Mouse (Mus musculus) midbrain, embryonic 14.5 days (tissue): ENCODE results near the gene Plekha1. TPM values are rescaled to one million over a fixed set of nuclear protein-coding genes. Genes with fewer than 3 reads are reported as not detected.

Source experiments
- ATAC-seq: fragments of 200-750 bp; cut with Nextera tagmentation; 2 replicates; pipeline ENCODE4 v1.8.0; 2017; ENCODE audit warnings: moderate number of reproducible peaks, moderate library complexity; ENCODE audit not compliant: low FRiP score, low TSS enrichment
- DNase-seq: peaks from one replicate; pipeline ENCODE4 v3.0.0-alpha.2; 2015
- H3K27ac ChIP-seq: fragments of 300-500 bp; sonication (generic); replicated peaks from 2 replicates; pipeline ENCODE4 v1.5.1; 2014; ENCODE audit warnings: mild to moderate bottlenecking, low read depth, low read length, moderate library complexity
- H3K27me3 ChIP-seq: fragments of 300-500 bp; sonication (generic); 2 replicates; pipeline ENCODE4 v1.6.1; 2014; ENCODE audit warnings: low read length, control low read depth, mixed read lengths; ENCODE audit not compliant: control insufficient read depth, insufficient read depth
- H3K36me3 ChIP-seq: fragments of 300-500 bp; sonication (generic); 2 replicates; pipeline ENCODE4 v1.6.1; 2014; ENCODE audit warnings: low read length, control low read depth; ENCODE audit not compliant: control insufficient read depth, insufficient read depth
- H3K4me1 ChIP-seq: fragments of 300-500 bp; sonication (generic); 2 replicates; pipeline ENCODE4 v1.6.1; 2014; ENCODE audit warnings: mild to moderate bottlenecking, antibody characterized with exemption, low read length, control low read depth; ENCODE audit not compliant: control insufficient read depth, insufficient read depth
- H3K4me2 ChIP-seq: fragments of 300-500 bp; sonication (generic); 2 replicates; pipeline ENCODE4 v1.6.1; 2014; ENCODE audit warnings: mild to moderate bottlenecking, low read length, moderate library complexity
- H3K4me3 ChIP-seq: fragments of 300-500 bp; sonication (generic); replicated peaks from 2 replicates; pipeline ENCODE4 v1.5.1; 2014; ENCODE audit warnings: low read depth, low read length
- H3K9ac ChIP-seq: fragments of 300-500 bp; sonication (generic); replicated peaks from 2 replicates; pipeline ENCODE4 v1.6.1; 2014; ENCODE audit warnings: mild to moderate bottlenecking, low read length, moderate library complexity
- H3K9me3 ChIP-seq: fragments of 300-500 bp; sonication (generic); 2 replicates; pipeline ENCODE4 v1.6.1; 2016; ENCODE audit warnings: low read length, control low read depth, mixed read lengths; ENCODE audit not compliant: control insufficient read depth
- WGBS: fragments of 180-500 bp; shearing (Covaris S2); extraction: QIAGEN DNeasy Blood & Tissue Kit; methylation state at CpG from one replicate; pipeline ENCODE4 v1.1.7; 2014; 5-methylcytosine and 5-hydroxymethylcytosine counted together
- polyA plus RNA-seq: library from polyadenylated mRNA; unstranded; fragments of >200 nt; fragmentation: Nextera tagmentation; extraction: Ambion mirVana; gene quantifications from 2 replicates; pipeline ENCODE4 v1.2.1, GENCODE M21; 2014

The Plekha1 gene
- polyA plus RNA-seq: 65.1 and 77.7 TPM in 2 replicates

DNA sequence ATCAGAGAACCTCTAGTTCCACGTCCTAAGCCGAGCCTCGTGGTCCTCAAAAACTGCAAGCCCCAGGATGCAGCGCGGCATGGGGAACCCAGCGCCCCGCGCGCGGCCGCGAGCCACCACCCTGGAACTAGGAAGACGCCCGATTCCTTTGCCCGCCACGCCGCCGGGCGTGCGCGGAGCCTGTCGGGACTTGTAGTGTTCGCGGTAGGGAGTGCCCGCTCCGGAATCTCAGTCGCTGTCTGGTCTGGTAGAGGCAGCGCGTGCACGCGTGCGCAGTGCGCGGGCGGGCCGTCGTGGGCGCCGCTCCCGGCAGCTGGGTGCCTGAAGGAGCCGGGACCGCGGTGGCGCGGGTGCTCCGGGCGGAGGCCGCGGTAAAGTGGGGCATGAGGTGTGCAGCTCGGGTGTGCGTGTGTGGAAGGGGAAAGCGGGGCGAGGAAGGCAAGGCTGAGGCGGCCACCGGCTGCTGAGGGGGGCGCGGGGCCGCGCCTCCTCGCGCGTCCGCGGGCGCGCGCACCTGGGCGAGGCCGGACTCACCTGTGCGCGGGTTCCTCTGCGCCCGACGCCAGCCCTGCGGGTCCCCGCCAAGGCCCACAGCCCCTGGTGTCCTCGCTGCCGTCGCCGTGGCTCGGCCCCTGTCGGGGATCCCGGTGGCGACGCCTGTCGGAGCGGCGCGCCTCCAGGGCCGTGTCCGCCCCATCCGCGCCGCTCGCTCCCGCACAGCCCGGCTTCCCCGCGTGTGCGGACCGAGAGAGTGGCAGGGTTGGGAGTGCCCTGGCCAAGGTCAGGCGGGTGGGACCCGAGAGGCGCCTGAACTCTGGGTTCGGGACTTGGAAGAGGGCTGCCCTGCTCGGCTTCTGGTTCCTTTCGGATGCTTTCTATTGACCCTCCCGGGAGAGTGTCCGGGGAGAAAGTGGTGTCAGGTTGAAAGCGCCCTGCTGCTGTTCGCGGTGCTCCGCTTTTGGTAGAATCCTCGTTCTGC is at the start of gene Plekha1:
Gene Plekha1, plus strand, starts transcription at position 144 of the 979 bp plus-strand sequence.
- ATAC-seq: peak; percentile 98
- WGBS: under 1% methylated on average over 112 of the region's 114 CpGs
- DNase-seq: peak; percentile 99
- H3K4me3 ChIP-seq: peak within 1 kb of the TSS; percentile 77
- no peaks in the 10 kb centered on the region for H3K9me3 ChIP-seq
- peak within 1 kb of the TSS; percentile 86 for H3K9ac ChIP-seq
- peaks cover 9% of the 10 kb centered on the region for H3K4me1 ChIP-seq
- peak within 1 kb of the TSS; percentile 86 for H3K27ac ChIP-seq
- no peaks in the 10 kb centered on the region for H3K36me3 ChIP-seq
- peak within 1 kb of the TSS; percentile 71 for H3K4me2 ChIP-seq
- no peaks in the 10 kb centered on the region for H3K27me3 ChIP-seq

DNA sequence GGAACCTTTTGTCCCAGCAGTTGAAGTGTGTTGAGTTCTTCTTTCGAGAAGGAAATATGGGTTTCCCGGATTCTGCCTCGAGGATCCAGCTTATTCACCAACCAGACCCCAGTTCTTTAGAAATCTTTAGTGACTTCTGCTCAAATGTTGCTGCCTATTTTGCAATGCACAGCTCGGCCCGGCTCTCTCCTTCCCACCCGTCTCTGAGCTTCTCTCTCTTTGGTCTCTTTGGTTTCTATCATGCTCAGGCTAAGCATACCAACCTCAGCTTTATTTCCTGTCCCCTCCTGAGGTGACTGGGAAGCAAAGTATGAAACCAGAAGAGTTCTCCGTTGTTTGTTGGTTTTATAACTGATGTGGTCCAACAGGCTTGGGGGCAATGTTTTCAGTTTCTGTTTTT is 49.3 kb upstream of the Plekha1 start:
- no peaks in the 10 kb centered on the region for H3K9me3 ChIP-seq
- 90% methylated on average over 7 of the region's 7 CpGs for WGBS

DNA sequence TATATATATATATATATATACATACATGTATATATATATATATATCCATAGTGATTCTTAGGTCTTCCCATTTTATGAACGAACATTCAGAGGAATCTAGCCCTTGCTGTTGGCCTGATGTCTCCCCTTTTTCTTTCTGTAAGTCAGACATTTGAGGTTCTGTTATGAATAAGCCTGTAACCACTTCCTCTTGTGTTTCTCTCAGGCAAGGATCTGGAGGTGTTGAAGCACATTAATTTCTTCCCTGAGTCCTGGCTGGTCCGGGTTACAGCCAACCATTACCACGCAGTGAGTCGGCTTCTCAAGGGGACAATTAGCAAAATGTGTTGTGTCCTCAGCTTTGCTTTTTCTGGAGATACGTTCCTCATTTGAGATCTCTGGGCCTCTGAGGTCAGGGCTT is 46.7 kb upstream of the Plekha1 start:
- ATAC-seq (no peak), DNase-seq (no peak)
- Histone ChIP-seq H3K4me2 (no peak overlapping the region), H3K36me3 (no peaks in the 10 kb centered on the region), H3K4me1 (no peaks in the 10 kb centered on the region), H3K27ac (no peak overlapping the region), H3K9ac (no peak overlapping the region), H3K9me3 (no peaks in the 10 kb centered on the region), H3K4me3 (no peak overlapping the region), H3K27me3 (no peaks in the 10 kb centered on the region)
- 92% methylated on average over 5 of the region's 5 CpGs for WGBS

More for the DNA sequence above, 49.3 kb upstream of the Plekha1 start:
- Histone ChIP-seq H3K36me3 (no peaks in the 10 kb centered on the region), H3K4me2 (no peak overlapping the region), H3K4me1 (no peaks in the 10 kb centered on the region), H3K27me3 (no peaks in the 10 kb centered on the region), H3K9ac (no peak overlapping the region), H3K4me3 (no peak overlapping the region), H3K27ac (no peak overlapping the region)
- ATAC-seq (no peak), DNase-seq (no peak)

DNA sequence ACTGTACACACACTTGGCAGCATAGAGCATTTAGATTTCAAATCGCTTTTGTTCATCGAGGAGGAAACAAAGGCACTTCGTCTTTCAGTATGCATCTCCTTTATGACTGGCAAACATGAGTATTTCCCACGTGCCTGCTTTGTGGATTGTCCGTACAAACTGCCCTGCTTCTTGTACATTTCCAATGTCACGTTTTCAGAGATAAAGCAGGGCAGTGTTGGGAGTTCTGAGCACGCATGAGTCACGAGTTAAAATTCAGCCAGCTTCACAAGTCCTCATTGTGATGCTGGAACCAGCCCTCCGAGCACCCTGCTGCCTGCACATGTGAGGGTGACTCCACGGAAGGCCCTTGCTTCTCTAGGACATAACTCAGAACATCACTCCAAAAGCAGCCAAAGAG is 45.9 kb upstream of the Plekha1 start:
- Histone ChIP-seq H3K4me1 (no peaks in the 10 kb centered on the region), H3K27ac (no peak overlapping the region), H3K9ac (no peak overlapping the region), H3K36me3 (no peaks in the 10 kb centered on the region), H3K27me3 (no peaks in the 10 kb centered on the region), H3K9me3 (no peaks in the 10 kb centered on the region), H3K4me3 (no peak overlapping the region), H3K4me2 (no peak overlapping the region)
- ATAC-seq (no peak), DNase-seq (no peak)
- 83% methylated on average over 10 of the region's 10 CpGs for WGBS

DNA sequence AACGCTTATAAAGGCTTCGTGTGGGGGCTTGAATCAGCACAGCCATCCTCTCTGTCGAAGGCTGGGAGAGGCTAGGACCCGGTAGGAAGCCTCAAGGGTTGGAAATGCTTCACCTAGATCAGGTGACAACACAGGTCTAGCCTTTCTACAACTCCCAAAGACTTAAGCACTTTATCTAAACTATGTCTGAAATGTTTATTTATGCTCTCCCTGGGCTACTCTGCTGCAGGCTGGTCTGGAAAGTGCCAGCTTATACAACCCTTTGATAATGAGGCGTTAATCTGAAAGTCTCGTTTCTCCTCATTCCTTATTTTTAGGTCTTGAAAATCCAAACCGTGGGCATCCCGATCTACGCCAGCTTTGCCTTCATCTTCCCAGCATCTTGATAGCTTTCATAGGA is 41.6 kb upstream of the Plekha1 start:
- no peaks in the 10 kb centered on the region for H3K9me3 ChIP-seq
- H3K4me3 ChIP-seq: no peak overlapping the region
- H3K4me1 ChIP-seq: no peaks in the 10 kb centered on the region
- 78% methylated on average over 9 of the region's 9 CpGs for WGBS
- H3K9ac ChIP-seq: no peak overlapping the region
- no peaks in the 10 kb centered on the region for H3K27me3 ChIP-seq
- DNase-seq (no peak), ATAC-seq (no peak)
- H3K4me2 ChIP-seq: no peak overlapping the region
- no peaks in the 10 kb centered on the region for H3K36me3 ChIP-seq
- no peak overlapping the region for H3K27ac ChIP-seq

DNA sequence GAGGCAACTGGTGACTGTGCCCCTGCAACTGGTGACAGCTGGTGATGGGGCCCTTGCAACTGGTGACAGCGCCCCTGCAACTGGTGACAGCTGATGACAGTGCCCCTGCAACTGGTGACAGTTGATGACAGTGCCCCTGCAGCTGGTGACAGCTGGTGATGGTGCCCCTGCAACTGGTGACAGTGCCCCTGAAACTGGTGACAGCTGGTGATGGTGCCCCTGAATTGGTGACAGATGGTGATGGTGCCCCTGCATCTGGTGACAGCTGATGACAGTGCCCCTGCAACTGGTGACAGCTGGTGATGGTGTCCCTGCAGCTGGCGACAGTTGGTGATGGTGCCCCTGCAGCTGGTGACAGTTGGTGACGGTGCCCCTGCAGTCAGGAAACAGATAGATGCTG is 39.2 kb upstream of the Plekha1 start:
- Histone ChIP-seq H3K27me3 (no peaks in the 10 kb centered on the region), H3K4me3 (no peak overlapping the region), H3K27ac (no peak overlapping the region), H3K4me2 (no peak overlapping the region), H3K9me3 (no peaks in the 10 kb centered on the region), H3K4me1 (no peaks in the 10 kb centered on the region), H3K36me3 (no peaks in the 10 kb centered on the region), H3K9ac (no peak overlapping the region)
- ATAC-seq (no peak), DNase-seq (no peak)
- 78% methylated on average over 3 of the region's 3 CpGs for WGBS

DNA sequence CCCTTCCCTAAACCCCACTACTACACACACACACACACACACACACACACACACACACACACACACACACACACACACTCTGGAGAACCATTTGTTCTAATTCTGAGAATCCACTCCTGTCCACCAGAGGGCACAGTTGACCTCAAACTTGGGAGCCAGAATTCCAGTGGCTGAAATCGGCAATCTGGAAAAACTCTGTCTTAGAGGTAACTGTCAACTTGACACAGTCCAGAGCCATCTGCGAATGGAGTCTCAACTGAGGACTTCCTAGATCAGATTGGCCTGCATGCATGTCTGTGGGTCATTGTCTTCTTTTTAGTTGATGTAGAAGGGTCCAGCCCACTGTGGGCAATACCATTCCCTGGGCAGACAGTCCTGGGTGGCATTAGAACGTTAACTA is 38.1 kb upstream of the Plekha1 start:
- no peak overlapping the region for H3K27ac ChIP-seq
- no peaks in the 10 kb centered on the region for H3K27me3 ChIP-seq
- WGBS: 56% methylated on average over 3 of the region's 3 CpGs
- no peaks in the 10 kb centered on the region for H3K9me3 ChIP-seq
- H3K9ac ChIP-seq: no peak overlapping the region
- H3K4me1 ChIP-seq: no peaks in the 10 kb centered on the region
- no peak for ATAC-seq
- H3K4me2 ChIP-seq: no peak overlapping the region
- no peak overlapping the region for H3K4me3 ChIP-seq
- peak; percentile 82 for DNase-seq
- no peaks in the 10 kb centered on the region for H3K36me3 ChIP-seq

DNA sequence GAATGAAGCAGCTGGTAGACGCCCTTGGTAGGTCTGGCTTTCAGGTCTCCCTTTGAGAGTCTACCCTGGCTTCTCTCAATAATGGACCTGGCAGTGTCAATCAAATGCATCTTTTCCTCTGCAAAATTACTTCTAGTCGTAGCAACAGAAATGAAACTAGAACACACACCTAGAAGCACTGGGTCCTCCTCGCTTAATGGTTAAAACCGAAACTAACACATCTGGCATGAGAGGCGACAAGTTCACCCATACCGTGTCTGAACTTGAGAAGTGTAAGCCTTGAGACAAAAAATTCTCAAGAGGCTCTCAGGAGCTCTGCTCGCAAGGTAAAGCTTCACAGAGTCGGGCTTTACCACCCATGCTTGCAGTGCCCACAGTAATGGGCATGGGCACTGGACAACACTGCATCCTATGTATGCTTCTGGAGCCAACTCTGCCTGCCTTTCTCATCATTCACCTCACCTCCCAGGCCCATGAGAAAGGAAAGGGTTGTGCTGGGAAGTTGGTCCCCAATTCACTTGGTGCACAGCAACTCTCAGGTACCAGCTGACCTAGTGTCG is 37.6 kb upstream of the Plekha1 start:
- Histone ChIP-seq H3K4me2 (no peak overlapping the region), H3K36me3 (no peaks in the 10 kb centered on the region), H3K9me3 (no peaks in the 10 kb centered on the region), H3K9ac (no peak overlapping the region), H3K27me3 (no peaks in the 10 kb centered on the region), H3K4me1 (no peaks in the 10 kb centered on the region), H3K4me3 (no peak overlapping the region), H3K27ac (no peak overlapping the region)
- ATAC-seq (no peak), DNase-seq (no peak)
- WGBS: 90% methylated on average over 9 of the region's 9 CpGs

DNA sequence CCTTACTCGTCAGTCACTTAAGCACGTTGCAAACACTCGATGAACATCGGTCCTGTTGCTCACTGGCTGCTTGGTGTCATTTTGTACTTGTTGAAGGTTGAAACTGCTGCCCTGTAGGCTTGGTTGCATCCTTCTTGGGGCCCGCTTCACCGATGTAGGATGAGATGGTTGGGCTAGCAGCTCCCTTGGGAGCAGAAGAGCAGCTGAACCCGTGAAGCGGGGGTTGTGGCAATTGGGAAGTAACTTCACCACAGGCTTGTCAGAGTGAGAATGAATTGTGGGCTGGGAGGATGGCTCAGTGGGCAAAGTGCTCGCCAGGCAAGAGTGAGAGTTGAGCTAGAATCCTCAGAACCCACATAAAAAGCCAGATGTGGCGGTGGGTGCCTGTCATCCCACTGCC is 37.1 kb upstream of the Plekha1 start:
- H3K4me3 ChIP-seq: no peak overlapping the region
- no peak overlapping the region for H3K9ac ChIP-seq

More for the DNA sequence above, 37.1 kb upstream of the Plekha1 start:
- DNase-seq: no peak
- no peak for ATAC-seq
- 86% methylated on average over 10 of the region's 10 CpGs for whole genome bisulfite sequencing
- Histone ChIP-seq H3K4me1 (no peaks in the 10 kb centered on the region), H3K27ac (no peak overlapping the region), H3K27me3 (no peaks in the 10 kb centered on the region), H3K9me3 (no peaks in the 10 kb centered on the region), H3K36me3 (no peaks in the 10 kb centered on the region), H3K4me2 (no peak overlapping the region)
